Mouse (Mus musculus): ENCODE measurements around the gene Gm49354. TPM values are rescaled to one million over a fixed set of nuclear protein-coding genes. Genes with fewer than 3 reads are reported as not detected.
"Not testable (repeated sequence)": the region's sequence is repeated elsewhere in the genome, so short reads cannot be mapped to it uniquely, and the experiment has no call there.

Gm49354 gene
- total RNA-seq, 1 experiment from 2014 or later: 71.6 TPM

- ATAC-seq (ENCODE audit: extremely low read depth, insufficient number of reproducible peaks, low FRiP score, poor library complexity, severe bottlenecking): peak; percentile 96
Observed at GRCm38 (mm10) chr13:59769296-59770163, 12.5 kb downstream of the Gm49354 start, which contains the start of gene Isca1. TSS of gene Isca1 (minus strand) at chr13:59769810.

- ATAC-seq (ENCODE audit: extremely low read depth, insufficient number of reproducible peaks, low FRiP score, poor library complexity, severe bottlenecking): no peak
Observed at GRCm38 (mm10) chr13:59768531-59768930, 13.5 kb downstream of the Gm49354 start.

GRCm38 (mm10) chr13:59766786-59767515 lies 15.1 kb downstream of the Gm49354 start:
- ATAC-seq (ENCODE audit: extremely low read depth, insufficient number of reproducible peaks, low FRiP score, poor library complexity, severe bottlenecking): no peak

- no peak for ATAC-seq (ENCODE audit: extremely low read depth, insufficient number of reproducible peaks, low FRiP score, poor library complexity, severe bottlenecking)
Observed at GRCm38 (mm10) chr13:59762791-59763190, 19.3 kb downstream of the Gm49354 start.

GRCm38 (mm10) chr13:59756906-59757305 lies 25.1 kb downstream of the Gm49354 start:
- ATAC-seq (ENCODE audit: extremely low read depth, insufficient number of reproducible peaks, low FRiP score, poor library complexity, severe bottlenecking): no peak

DNA sequence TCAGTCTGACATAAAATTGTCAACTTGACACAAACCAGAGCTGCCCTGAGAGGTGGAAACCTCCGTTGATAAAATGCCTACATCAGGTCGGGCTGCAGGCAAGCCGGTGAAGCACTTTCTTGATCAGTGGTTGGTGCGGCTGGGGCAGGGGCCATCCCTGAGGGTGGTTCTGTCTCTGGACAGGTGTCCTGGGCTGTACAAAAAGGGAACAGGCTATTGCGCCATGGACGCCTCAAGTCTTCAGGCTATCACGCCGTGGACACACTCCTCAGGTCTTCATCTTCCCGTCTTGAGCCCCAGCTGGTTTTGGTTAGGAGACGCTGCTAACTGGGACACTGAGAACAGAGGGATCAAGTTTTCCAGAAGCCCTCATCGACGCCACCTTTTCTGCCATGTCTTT lies 31.7 kb downstream of the Gm49354 start:
- peak; percentile 34; the same call in 1 of the 2 replicates for ATAC-seq (ENCODE audit: extremely low read depth, insufficient number of reproducible peaks, low FRiP score, poor library complexity, severe bottlenecking)

DNA sequence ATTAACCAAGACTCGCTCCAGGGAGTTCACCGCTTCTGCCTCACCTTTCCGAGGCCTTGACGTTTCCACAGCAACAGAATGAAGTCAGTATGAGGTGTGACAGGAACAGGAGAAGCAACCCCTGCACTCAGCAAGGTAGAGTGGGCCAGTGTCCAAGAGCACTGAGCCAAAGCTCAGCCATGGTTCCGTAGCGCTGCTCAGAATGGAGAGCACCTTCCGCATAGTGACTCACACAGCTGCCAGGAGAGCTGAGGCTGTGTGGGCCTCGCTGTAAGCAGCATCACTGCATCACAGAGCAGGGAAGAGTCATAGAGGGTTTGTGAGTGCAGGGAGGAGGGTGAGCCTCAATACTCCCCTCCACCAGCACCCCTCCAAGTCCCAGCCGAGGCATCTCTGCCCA lies 35.3 kb downstream of the Gm49354 start, which contains the start of gene 1700014D04Rik:
Gene 1700014D04Rik (minus strand): TSS at position 42 of the 400 bp plus-strand sequence.
- no peak for ATAC-seq (ENCODE audit: extremely low read depth, insufficient number of reproducible peaks, low FRiP score, poor library complexity, severe bottlenecking)

DNA sequence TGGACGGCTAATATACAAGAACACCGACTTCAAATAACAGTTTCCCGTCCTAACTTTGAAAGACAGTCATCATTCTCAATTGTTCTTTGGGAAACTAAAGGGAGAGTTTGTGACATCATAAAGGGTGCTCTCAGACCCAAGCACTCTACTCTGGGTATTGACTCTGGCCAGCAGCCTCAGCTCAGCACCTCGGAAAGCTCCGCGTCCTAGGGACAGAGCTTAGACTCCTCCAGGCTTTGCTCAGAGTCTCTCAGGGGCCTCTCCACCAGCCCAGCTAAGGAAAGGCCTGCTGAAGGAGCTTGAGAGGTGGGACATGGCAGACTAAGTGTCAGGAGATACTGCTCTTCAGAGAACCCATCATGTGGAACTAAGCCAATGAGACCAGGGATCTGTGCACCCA lies 35.9 kb downstream of the Gm49354 start:
- no peak for ATAC-seq (ENCODE audit: extremely low read depth, insufficient number of reproducible peaks, low FRiP score, poor library complexity, severe bottlenecking)

DNA sequence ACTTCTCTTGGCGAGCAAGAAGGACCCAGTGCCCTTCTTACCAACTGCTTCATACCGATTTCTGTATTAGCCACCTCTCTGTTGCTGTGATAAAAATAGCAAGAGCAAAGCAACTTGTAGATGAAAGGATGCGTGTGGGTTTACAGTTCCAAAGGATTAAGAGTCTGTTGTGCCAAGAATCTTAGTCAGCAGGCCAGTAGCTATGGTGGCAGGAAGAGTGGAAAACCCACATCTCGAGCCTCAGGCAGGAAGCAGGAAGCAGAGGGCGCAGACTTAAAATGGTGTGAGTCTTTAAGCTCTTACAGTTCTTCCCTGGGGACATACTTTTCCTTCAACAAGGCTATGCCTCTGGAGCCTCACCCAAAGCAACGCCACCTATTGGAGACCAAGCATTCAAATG lies 36.6 kb downstream of the Gm49354 start:
- ATAC-seq (ENCODE audit: extremely low read depth, insufficient number of reproducible peaks, low FRiP score, poor library complexity, severe bottlenecking): no peak

GRCm38 (mm10) chr13:59741697-59742096 lies 40.3 kb downstream of the Gm49354 start:
- ATAC-seq (ENCODE audit: extremely low read depth, insufficient number of reproducible peaks, low FRiP score, poor library complexity, severe bottlenecking): no peak

DNA sequence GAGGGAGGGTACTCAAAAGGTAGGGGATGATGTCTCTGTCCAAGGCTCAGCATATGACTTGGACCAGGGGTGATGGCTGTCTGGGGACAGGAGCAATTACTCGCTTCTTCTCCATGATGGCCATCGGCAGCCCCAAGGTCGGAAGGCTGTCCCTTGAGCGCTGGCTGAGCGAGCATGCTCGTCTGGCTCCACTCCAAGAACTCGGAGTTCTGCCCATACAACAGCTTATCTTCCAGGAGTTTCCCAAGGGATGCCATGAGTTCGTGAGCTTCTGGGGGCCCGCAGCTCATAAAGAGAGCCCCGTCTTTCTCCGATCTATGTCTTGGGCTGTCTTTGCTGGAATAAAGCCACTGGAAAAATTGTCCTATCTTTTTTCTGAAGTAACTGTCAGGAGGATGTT lies 40.9 kb downstream of the Gm49354 start:
- no peak for ATAC-seq (ENCODE audit: extremely low read depth, insufficient number of reproducible peaks, low FRiP score, poor library complexity, severe bottlenecking)

DNA sequence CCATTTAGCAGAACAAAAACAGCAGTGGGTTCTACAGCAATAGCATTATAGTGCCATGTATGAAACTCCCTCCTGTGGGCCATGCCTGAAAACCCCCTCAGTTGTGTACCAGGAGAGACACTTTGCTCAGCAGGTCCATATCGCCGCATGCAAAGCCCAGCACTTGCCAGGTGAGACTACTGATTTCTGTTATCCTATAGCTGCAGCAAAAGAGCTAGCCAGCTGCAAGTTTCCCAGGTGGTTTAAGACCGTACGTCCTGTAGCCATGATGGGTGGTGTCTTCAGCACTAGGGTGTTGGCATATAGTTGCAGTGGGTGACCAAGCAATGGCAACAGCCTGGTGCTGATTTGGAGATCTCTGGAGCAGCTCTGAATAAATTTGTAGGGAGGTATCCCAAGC lies 42.6 kb downstream of the Gm49354 start:
- ATAC-seq (ENCODE audit: extremely low read depth, insufficient number of reproducible peaks, low FRiP score, poor library complexity, severe bottlenecking): no peak

- ATAC-seq (ENCODE audit: extremely low read depth, insufficient number of reproducible peaks, low FRiP score, poor library complexity, severe bottlenecking): no peak
Observed at GRCm38 (mm10) chr13:59738455-59738854, 43.6 kb downstream of the Gm49354 start.

GRCm38 (mm10) chr13:59735190-59735589 lies 46.9 kb downstream of the Gm49354 start:
- no peak for ATAC-seq (ENCODE audit: extremely low read depth, insufficient number of reproducible peaks, low FRiP score, poor library complexity, severe bottlenecking)

DNA sequence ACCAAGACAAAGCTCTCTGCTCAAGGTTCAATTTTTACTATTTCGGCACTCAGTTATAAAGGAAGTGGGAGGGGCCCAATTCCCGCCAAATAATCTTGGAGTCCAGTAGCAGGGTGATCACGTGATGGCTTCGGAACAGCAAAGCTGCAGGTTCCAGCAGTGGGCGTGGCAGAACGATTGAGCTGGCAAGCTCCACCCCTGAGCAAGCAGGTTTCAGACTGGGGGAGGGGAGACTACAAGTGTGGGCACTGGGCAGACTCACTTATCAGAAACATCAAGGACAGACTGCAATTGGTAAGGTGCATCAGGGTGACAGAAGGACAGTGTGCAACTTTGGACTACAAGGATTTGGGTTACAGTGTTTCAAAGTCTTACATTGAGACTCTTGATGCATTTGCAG lies 47.7 kb downstream of the Gm49354 start:
- ATAC-seq (ENCODE audit: extremely low read depth, insufficient number of reproducible peaks, low FRiP score, poor library complexity, severe bottlenecking): not testable (repeated sequence)

- ATAC-seq (ENCODE audit: extremely low read depth, insufficient number of reproducible peaks, low FRiP score, poor library complexity, severe bottlenecking): no peak
Observed at GRCm38 (mm10) chr13:59733936-59734335, 48.1 kb downstream of the Gm49354 start.

- no peak for ATAC-seq (ENCODE audit: extremely low read depth, insufficient number of reproducible peaks, low FRiP score, poor library complexity, severe bottlenecking)
Observed at GRCm38 (mm10) chr13:59731652-59732051, 50.4 kb downstream of the Gm49354 start, which contains the start of gene Spata31d1d. TSS of gene Spata31d1d (minus strand) at chr13:59731752.

DNA sequence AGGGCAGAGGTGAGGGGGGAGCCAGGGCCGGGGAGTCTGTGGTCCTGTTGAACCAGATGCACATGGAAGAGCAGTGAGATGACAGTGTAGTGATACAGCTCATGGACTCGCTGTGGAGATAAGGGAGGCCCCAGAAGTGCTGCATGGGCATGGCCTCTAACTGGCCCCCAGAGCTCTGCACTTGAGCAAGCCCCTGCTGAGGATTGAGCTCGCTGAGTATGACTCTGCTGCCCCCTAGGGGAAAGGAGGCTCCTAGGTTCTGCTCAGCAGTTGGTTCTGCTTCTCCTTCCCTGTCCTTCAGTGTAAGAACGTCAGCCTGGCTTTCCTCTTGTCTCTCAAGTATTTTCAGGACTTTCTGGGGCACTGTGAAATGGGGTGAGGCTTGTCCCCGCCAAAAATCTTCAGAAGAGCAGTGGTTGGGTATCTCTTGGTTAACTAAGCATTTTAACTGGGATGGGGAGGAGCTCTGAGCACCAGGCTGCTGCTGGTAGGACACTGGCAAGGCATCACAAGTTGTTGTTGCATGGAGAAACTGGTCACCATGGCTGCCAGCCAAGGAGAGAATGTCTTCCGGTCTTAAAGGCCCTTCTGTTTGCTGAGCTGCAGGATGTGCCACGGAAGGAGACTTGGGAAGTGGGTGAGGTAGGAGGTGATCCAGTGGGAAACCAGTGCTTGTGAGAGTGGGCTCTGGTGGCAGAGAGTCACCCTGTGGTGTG lies 53.5 kb downstream of the Gm49354 start:
- peak; percentile 77 for ATAC-seq (ENCODE audit: extremely low read depth, insufficient number of reproducible peaks, low FRiP score, poor library complexity, severe bottlenecking)

GRCm38 (mm10) chr13:59726139-59726867 lies 55.7 kb downstream of the Gm49354 start:
- no peak for ATAC-seq (ENCODE audit: extremely low read depth, insufficient number of reproducible peaks, low FRiP score, poor library complexity, severe bottlenecking)
